Mouse (Mus musculus) cerebellum, postnatal 36 days (tissue): ENCODE results near the gene Fhit.

Experiments
- DNase-seq, 2 experiments: peaks; one replicate each; pipeline ENCODE4 v3.0.0; 2021 to 2022; ENCODE audit warnings: mixed read lengths in 2 of 2

Gene Fhit

GRCm38 (mm10) chr14:10096236-10096635, 1065.6 kb downstream of the Fhit start:
- no peak for DNase-seq

DNA sequence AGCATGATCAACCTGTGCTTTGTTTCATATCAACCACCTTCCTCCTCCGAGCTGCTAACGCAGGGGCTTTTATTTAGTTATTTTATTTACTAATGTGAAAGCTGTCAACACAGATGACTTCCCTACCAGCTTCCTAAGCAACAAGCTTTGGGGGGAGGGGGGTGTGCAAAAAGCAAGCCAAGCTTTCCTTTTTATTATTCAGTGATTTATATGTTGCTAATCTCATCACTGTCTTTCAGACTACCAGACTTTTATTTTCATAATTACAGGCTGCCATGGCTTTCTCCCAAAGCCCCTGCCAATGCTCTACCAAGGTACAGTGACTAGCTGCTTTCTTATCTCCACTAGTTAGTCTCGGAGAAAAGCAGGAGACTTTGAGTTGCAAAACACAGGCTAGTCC, 1082.8 kb downstream of the Fhit start:
- DNase-seq: no peak

DNA sequence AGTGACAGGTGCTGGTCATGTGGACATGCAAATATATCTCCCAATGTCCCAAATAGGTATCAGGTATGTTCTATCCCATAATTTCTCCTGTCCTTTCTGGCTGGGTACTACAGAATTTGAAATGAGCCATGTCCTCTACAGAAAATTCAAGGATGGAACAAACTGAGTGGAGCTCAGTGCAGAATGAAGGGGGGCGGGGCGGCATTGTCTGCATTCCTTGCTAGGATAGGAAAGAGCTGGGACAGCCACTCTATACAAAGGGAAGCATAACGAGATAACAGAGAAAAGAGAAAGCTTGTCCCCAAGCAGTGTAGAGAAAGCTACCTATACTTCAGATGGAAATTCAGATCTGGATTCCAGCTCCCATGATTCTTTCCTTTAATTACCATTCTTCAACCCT, 1111.9 kb downstream of the Fhit start:
- no peak for DNase-seq

- no peak for DNase-seq
Measured at GRCm38 (mm10) chr14:10047123-10047783, 1114.6 kb downstream of the Fhit start.

- DNase-seq: no peak
Measured at GRCm38 (mm10) chr14:10046336-10047122, 1115.3 kb downstream of the Fhit start.

DNA sequence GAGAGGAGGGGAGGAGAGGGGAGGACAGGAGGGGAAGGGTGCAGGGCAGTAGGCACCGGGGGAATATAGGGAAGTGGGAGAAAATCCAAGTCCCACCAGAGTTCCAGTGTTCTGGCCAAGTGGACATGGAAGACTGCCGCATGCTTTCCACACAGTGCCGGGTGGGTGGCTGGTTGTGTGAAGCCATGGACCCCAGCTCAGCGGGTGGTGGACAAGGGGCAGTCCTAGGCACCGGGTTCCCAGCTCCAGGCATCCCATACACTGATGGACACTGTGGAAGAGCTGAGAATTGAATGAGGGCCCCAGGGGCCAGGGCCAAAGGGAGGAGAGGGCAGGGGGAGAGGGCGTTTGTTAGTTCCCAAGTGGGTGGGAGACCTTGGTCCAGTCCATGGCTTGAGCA, 1123.8 kb downstream of the Fhit start:
- DNase-seq: no peak

GRCm38 (mm10) chr14:10036685-10037215, 1125.1 kb downstream of the Fhit start:
- no peak for DNase-seq

DNA sequence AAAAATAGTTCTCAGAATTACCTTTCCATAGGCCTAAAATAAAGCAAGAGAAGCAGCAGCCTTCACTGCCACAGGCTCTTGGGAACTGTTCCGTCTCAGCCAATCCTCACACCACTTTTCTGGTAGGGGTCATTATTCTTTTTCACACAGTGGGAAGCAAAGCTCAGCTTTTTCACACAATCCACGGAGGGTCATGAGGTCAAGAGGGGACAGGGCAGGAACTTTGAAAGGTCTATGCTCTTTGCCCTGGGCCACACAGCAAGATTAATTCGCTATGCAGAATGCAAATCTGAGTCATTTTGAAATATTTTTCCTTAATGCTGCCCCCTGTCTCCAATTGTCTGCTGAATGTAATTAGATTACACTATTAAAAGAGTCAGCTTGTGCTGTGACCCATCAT, 1126.2 kb downstream of the Fhit start:
- no peak for DNase-seq

DNA sequence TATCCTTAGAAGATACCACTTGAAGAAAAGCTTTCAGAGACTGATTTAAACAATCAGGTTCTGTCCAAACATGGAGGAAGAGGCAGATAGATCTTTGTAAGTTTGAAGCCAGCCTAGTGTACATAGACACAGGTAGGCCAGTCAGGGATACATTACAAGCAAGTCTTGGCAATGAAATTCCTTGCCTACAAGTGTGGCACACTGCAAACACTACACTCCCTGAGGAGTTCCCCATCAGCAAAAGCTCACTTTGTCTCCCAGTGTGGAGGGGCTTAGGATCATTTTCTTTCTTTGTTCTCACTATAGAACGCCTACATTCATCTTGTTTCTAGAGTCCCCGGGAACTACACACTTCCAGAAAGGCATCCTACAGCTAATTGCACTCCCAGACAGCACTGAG, 1126.6 kb downstream of the Fhit start:
- DNase-seq: no peak

GRCm38 (mm10) chr14:10023382-10023781, 1138.5 kb downstream of the Fhit start:
- no peak for DNase-seq

DNA sequence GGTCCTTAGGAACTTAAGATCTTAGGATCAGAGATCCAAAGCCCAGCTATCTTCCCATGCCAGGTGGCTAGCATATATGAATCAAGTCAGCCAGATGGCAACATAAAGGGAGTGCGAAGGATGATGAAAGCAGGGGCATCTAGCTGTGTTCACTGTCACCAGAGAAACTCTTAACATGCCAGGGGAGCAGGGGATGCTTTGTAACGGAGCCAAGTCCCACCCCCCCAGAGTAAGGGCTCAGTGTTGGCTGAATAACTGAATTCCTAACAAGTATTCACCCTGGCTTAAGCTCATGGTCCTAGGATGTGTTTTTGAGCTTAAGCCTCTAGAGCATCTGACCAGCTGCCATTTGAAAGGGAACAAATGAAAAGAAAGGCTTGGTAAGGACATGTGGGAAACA, 1139.5 kb downstream of the Fhit start:
- DNase-seq: no peak

DNA sequence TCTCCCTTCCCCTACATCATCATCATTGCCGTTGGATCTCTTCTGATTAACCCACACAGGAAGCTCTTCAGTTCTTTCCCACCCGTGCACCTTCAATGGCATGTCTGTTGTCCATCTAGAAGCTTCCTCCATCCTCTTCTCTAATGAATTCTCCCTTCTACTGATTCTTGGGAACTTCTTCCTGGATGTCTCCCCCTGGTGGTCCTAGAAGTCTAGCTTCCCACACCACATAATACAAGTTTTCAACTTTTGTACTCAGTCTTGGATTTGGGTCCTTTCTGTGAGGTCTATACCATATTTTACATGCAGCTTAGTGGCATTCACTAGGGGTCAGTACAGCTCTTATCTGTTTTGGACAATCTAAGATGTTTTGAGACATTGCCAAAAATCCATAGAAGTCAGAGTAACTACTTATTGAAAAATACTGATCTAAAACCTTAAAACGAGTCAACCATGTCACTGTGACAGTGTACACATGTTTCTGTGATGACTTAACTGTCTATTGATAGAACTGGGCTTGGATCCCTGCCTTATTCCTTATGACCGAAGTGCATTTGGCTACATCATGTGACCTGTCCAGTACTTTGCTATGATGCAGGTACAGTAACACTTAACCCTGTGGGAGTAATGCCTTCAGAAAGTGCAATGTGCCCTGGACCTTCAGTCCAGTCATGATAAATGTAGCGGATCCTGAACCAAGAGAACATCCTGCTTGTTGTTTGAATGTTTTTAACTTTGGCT, 1141.3 kb downstream of the Fhit start:
- no peak for DNase-seq

- DNase-seq: no peak
Measured at GRCm38 (mm10) chr14:10013817-10014266, 1148.0 kb downstream of the Fhit start.

DNA sequence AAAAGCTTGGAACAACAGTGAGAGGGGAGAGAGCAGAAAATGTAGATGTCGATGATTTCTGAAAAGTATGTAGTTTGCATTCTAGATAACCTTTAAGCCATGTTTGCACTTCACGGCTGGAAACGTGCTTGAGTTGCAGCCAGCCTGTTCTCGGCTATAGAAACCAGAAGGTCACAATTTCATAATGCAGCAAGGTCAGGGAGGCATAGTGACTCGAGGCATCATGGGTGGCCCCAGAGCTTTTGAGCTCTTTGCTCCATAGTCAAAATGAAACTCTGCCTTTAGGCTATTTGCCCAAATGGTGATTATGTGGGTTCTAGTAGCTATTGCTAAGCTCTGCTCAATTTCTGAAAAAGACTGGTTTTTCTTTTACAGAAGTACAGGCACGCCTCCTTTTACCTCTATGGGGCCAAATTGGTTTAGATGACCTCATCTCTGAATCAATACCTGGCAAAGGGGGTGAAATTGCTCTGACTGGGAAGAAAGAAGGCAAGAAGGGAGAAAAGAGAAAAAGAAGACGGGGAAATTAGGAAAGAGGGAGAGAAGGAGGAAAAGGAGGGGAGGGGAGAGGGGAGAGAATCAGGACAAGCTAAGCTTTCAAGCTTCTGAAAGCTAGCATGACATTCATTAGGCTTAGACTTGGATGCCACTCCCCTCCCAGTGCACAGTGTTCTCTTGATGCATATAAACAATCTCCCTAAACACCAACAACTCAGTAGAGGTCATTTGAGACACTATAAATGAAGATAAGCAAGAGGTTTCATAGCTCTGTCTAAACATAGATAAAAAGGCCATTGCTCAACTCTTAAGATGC, 1148.6 kb downstream of the Fhit start:
- DNase-seq: no peak

GRCm38 (mm10) chr14:10006278-10006677, 1155.6 kb downstream of the Fhit start:
- DNase-seq: no peak

- DNase-seq: no peak
Measured at GRCm38 (mm10) chr14:10003847-10004246, 1158.0 kb downstream of the Fhit start.

DNA sequence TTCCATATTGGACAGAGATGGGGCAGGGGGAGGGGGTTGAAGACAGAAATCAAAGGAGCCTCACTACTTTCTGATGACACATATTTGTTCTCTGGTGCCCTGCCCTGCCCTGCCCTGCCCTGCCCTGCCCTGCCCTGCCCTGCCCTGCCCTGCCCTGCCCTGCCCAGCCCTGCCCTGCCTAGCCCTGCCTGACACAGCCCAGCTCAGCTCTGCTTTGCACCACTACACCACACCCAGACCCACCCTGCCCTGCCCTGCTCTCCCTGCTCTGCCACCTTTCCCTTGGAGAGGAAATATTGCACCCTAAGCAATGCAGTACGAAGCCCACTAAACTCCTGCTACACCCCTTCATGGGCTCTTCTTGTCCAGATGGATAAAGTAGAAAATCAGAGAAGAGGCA, 1171.2 kb downstream of the Fhit start:
- no peak for DNase-seq

GRCm38 (mm10) chr14:9976934-9977510, 1184.8 kb downstream of the Fhit start:
- DNase-seq: no peak

DNA sequence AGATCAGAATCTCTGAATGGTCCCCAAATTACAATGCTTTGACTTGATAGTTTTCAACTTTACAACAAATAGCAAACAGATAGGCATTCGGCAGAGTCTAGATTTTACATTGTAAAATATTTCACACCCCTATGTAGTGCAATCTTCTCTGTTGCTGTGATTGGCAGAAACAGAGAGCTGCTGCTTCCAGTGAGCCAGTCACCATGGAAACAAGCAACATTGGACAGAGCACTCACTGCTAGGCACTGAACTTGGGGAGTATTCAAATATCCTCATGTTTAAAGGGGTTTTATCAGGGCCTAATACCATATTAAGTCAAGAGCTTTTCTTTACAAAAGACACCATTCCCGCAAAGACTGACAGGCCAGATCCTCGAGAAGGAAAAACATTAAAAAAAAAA, 1187.4 kb downstream of the Fhit start:
- DNase-seq: no peak

DNA sequence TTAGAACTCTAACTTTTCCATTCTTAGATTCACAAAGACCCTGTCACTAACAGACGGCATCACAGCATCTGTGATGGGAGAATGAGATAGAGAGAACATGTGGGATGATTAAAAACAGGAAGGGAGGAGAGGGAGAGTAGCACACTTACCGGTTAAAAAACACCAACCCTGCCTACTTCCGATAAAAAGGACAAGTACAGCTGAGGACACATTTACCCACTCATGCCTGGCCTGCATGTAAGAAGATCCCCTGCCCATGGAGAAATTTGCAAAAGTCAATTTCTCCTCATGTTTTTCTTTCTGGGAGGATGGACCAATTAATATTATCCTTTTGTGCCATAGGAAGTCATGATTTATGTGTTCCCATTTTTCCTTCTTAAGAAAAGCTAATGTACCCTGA, 1198.0 kb downstream of the Fhit start:
- no peak for DNase-seq

- no peak for DNase-seq
Measured at GRCm38 (mm10) chr14:9960396-9960795, 1201.4 kb downstream of the Fhit start.

- no peak for DNase-seq
Measured at GRCm38 (mm10) chr14:9899494-9899893, 1262.3 kb downstream of the Fhit start.
